Mouse (Mus musculus): ENCODE measurements around the gene Dlg4.

DNA sequence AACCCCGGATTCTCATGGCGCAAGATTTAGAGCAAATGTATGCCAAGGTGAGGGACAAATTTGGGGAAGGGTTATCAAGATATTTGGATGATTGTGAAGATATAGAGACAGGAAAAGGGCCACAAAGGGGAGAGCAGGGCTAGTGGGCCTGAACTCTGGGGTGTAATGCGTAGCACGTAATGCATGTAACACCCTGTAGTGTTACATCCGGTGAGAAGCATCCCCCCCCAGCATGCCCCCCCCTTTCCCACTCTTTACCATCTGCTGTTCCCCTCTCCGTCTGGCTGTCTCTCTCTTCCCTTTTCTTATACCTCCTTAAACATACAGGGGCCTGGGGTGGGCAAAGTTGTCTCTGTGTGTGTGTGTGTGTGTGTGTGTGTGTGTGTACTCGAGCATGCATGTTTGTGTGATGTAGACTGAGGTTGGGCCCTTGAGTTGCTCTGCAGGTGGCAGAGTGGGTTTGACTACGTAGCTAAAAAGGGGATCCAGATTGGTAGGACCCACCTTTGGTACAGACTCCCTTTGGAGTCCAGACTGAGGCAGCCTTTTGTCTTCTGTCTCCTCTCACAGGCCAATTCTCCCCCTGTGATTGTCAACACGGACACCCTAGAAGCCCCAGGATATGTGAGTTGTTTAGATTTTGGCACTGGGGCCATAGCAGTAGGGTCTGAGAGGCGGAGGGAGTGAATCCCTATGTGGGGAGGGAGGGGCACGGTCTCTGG lies 13.2 kb downstream of the Dlg4 start:
- TF ChIP-seq CTCF (IDR thresholded peaks at IDR 0.05; ENCODE audit: insufficient read depth, low read depth, low read length) (no peak), POLR2A (IDR thresholded peaks at IDR 0.05; ENCODE audit: insufficient read depth, low read depth, low read length) (no peak)
